Mouse (Mus musculus): ENCODE results near the gene Olfr304. TPM values are rescaled to one million over a fixed set of nuclear protein-coding genes. Genes with fewer than 3 reads are reported as not detected.

The Olfr304 gene
- not detected for polyA plus RNA-seq (2017; shearing (Covaris generic))

DNA sequence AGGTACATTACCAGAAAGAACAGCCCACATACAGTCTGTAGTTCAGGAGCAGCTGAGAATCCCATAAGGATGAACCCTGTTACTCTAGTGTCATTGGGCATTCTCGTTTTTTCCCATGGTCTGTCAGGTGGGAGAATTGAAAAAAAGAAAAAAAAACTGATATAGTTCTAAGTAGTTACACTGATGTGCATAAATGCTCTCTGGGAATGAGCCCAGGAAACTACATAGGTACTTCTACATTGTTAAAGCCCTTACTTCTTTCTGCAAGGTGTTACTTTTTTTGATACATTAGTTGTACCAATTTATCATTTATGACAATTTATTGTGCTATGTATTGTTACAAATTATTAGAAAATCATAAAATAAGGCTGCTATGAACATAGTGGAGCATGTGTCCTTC lies at the start of gene Olfr304:
Gene Olfr304 (minus strand): TSS at position 101 of the 400 bp plus-strand sequence.

DNA sequence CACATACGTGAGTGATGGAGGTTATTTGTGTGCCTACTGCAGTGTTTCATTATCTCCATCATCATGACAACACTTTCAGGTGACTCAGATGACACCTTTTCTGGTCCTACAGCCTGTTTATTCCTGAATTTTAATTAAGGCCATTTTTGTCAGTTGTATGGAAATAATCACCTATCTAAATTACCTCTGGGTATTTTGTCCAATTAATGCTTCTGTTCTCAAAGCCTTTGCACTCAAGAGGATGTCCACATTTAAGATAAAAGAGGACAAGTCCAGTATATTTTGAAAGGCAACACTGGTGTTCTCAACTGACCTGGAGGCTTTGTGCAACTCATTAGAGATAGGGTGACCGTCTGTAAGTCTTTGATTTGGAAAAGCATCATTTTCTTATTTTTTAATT lies 17.1 kb upstream of the Olfr304 start, which contains the start of gene Olfr301:
Gene Olfr301 (plus strand): TSS at position 301 of the 400 bp plus-strand sequence.

DNA sequence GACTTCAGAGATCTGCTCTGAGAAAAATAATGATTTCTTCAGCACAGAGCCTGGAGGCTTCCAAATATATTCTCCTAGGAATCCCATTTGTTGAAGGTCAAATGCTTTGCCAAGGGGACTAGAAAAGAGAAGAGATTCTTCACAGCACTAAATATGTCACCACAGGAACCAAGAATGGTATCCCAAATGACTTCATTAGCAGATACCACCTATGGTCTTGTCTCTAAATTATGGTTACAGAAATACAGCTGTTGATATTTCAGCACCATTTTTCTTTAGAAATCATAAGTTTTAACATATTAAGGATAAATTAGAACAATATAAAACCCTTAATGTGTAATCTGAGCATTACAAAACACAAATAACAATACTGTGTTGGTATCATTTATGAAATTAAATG lies 11.2 kb upstream of the Olfr304 start, which contains the start of gene Olfr303:
Gene Olfr303 (minus strand): TSS at position 101 of the 400 bp plus-strand sequence.

DNA sequence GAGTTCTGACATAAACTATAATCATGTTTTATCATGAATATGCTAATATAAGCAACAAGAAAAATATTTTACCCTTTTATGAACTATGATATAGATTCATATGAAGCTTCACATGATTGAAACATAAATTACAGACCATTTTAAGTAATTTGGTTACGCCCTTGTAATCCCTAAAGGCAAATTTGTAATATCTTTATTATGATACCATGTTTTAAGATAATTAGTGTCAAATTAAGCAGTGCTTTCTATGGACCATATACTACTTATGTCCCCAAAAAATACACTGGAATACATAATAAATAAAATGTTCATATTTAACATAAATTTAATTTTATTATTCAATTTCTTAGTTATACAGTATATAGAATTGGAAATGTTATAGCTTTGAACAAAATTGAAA lies 19.6 kb downstream of the Olfr304 start, which contains the start of gene Olfr305:
Gene Olfr305 (minus strand): TSS at position 101 of the 400 bp plus-strand sequence.

DNA sequence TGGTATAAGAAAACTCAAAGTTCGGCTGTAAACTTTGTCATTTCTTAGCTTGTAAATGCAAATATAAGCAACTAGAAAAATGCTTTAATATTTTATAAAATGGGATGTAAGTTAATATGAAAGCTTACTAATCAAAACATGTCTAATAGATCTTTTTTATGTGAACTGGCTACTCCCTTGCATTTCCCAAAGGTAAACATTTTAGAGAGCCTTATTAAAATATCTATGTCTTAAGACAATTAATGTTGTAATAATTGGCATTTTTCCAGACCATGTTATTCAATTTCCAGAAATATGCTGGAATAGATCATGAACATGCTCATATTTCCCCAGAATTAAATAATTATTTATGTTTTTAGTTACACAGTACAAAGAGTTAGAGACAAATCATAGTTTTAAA lies 49.0 kb downstream of the Olfr304 start, which contains the start of gene Olfr307:
Gene Olfr307 (minus strand): TSS at position 101 of the 400 bp plus-strand sequence.

Other genes with a start within 250 kb of the Olfr304 start
- not detected for gene Vmn2r75, start 214.9 kb downstream of the Olfr304 start, polyA plus RNA-seq (2017; shearing (Covaris generic))
- gene Vmn2r76, start 140.3 kb downstream of the Olfr304 start, polyA plus RNA-seq (2017; shearing (Covaris generic)) = 0.07 TPM
- gene Olfr310, start 109.5 kb downstream of the Olfr304 start, polyA plus RNA-seq (2017; shearing (Covaris generic)) = not detected
- gene Olfr309, start 73.0 kb downstream of the Olfr304 start, polyA plus RNA-seq (2017; shearing (Covaris generic)) = not detected
- not detected for gene Olfr308, start 61.0 kb downstream of the Olfr304 start, polyA plus RNA-seq (2017; shearing (Covaris generic))
- not detected for gene Olfr307, start 49.1 kb downstream of the Olfr304 start, polyA plus RNA-seq (2017; shearing (Covaris generic))
- not detected for gene Olfr305, start 19.7 kb downstream of the Olfr304 start, polyA plus RNA-seq (2017; shearing (Covaris generic))
- gene Olfr303, start 11.1 kb upstream of the Olfr304 start, polyA plus RNA-seq (2017; shearing (Covaris generic)) = not detected
- gene Olfr301, start 17.2 kb upstream of the Olfr304 start, polyA plus RNA-seq (2017; shearing (Covaris generic)) = not detected
- not detected for gene Olfr299, start 73.3 kb upstream of the Olfr304 start, polyA plus RNA-seq (2017; shearing (Covaris generic))
- gene Olfr298, start 105.8 kb upstream of the Olfr304 start, polyA plus RNA-seq (2017; shearing (Covaris generic)) = not detected
- gene Olfr297, start 133.3 kb upstream of the Olfr304 start, polyA plus RNA-seq (2017; shearing (Covaris generic)) = not detected
- gene Olfr295, start 197.2 kb upstream of the Olfr304 start, polyA plus RNA-seq (2017; shearing (Covaris generic)) = 0.06 TPM
- gene Olfr294, start 230.0 kb upstream of the Olfr304 start, polyA plus RNA-seq (2017; shearing (Covaris generic)) = not detected